8 mouse cellular contexts compared by ENCODE assay signal in genomic region chr11:48853474-48854180, GRCm38 (mm10). TPM values are rescaled to one million over a fixed set of nuclear protein-coding genes. Genes with fewer than 3 reads are reported as not detected.
DNase-seq lines count a peak whose midpoint lies in the region; ATAC-seq and TF ChIP-seq lines count a peak whose summit lies in the region.

No protein-coding gene starts in this region.

- peak; percentile 81 to 88 for DNase-seq in cerebellum, postnatal 4 days (ENCODE audit: low spot score in 2 of 2)
- peak; percentile 87 for DNase-seq in gastrocnemius, adult 2 months
- peak; percentile 89 for DNase-seq in hindbrain, postnatal 0 days (ENCODE audit: low spot score)
- peak; percentile 83 to 99 for DNase-seq in left cerebral cortex, adult 8-10 months (ENCODE audit: low spot score in 2 of 2)
- peak; percentile 98 to 99 for DNase-seq in right cerebral cortex, adult 2 months (ENCODE audit: low spot score in 2 of 2)
- DNase-seq in urinary bladder, postnatal 25 days (ENCODE audit: low spot score) = peak; percentile 87

- no peaks in the 10 kb centered on the region for H3K27me3 ChIP-seq in hindbrain, postnatal 0 days (ENCODE audit: insufficient read depth, low read length)

- peak overlapping the region; percentile 53 for H3K9ac ChIP-seq in hindbrain, postnatal 0 days (replicated peaks; ENCODE audit: low read length)

- peak; percentile 45; the same call in 1 of the 2 replicates for TF ChIP-seq CTCF in gastrocnemius, adult 2 months (IDR thresholded peaks at IDR 0.05)
- peak; percentile 50; the same call in 1 of the 2 replicates for TF ChIP-seq CTCF in hindbrain, postnatal 0 days (IDR thresholded peaks at IDR 0.05; ENCODE audit: low read depth)

- peak; percentile 34 for ATAC-seq in activated CD4-positive, CD25-positive, alpha-beta regulatory T cell, adult 4 months
- ATAC-seq in hindbrain, postnatal 0 days = peak; percentile 60
- peak; percentile 74 for ATAC-seq in megakaryocyte, adult 5-6 weeks (ENCODE audit: poor library complexity, severe bottlenecking)

- intact Hi-C loops in gastrocnemius, adult 2 months (cut with DNase I) = loop anchor here (1.0 to 2.0 kb wide), 2 partner anchors 15 to 35 kb away; no protein-coding TSS in a partner anchor

- peak overlapping the region; percentile 80 for H3K4me2 ChIP-seq in hindbrain, postnatal 0 days (ENCODE audit: low read depth, low read length)

- peak overlapping the region; percentile 88 for H3K27ac ChIP-seq in gastrocnemius, adult 2 months
- H3K27ac ChIP-seq in hindbrain, postnatal 0 days = peak overlapping the region; percentile 76

- peak overlapping the region; percentile 80 for H3K4me3 ChIP-seq in gastrocnemius, adult 2 months
- H3K4me3 ChIP-seq in hindbrain, postnatal 0 days (ENCODE audit: low read length) = peak overlapping the region; percentile 52

- H3K9me3 ChIP-seq in hindbrain, postnatal 0 days (ENCODE audit: low read length) = no peaks in the 10 kb centered on the region

- WGBS in hindbrain, postnatal 0 days = under 1% methylated on average over 31 of the region's 31 CpGs

- no peaks in the 10 kb centered on the region for H3K36me3 ChIP-seq in hindbrain, postnatal 0 days (ENCODE audit: insufficient read depth, low read length)

- H3K4me1 ChIP-seq in hindbrain, postnatal 0 days (ENCODE audit: insufficient read depth, low read length) = peaks cover 7% of the 10 kb centered on the region

RNA-seq across cellular contexts. Expression of gene Irgm1, which starts 17.9 kb away (rescaled TPM):
- 100 to 1,000 TPM; 204 to 218 TPM for polyA plus RNA-seq in activated CD4-positive, CD25-positive, alpha-beta regulatory T cell, adult 4 months (2017; shearing (Covaris generic))
- total RNA-seq in gastrocnemius, adult 2 months (2021) = 10 to 100 TPM; 13.5 to 14.4 TPM
- 5.8 and 6.0 TPM in 2 replicates for total RNA-seq in hindbrain, postnatal 0 days (2014; rRNA removed)
- 6.3 and 8.2 TPM in 2 replicates for polyA plus RNA-seq in hindbrain, postnatal 0 days (2015; fragmentation: Nextera tagmentation; extraction: Ambion mirVana)
- total RNA-seq in left cerebral cortex, adult 8-10 months (2022) = 10 to 100 TPM in 2 of 4 experiments, 1 to 10 TPM in 2; 8.3 to 14.0 (median 10.7) TPM
- 59.0 and 67.2 TPM in 2 replicates for total RNA-seq in megakaryocyte, adult 5-6 weeks (2015)
- 54.1 and 62.0 TPM in 2 replicates for total RNA-seq in megakaryocyte, adult 5-6 weeks (2017)

RNA-seq across cellular contexts. Expression of gene Gm12184, which starts 27.2 kb away (rescaled TPM):
- polyA plus RNA-seq in activated CD4-positive, CD25-positive, alpha-beta regulatory T cell, adult 4 months (2017; shearing (Covaris generic)) = 1 to 10 TPM; 3.0 to 3.1 TPM
- total RNA-seq in gastrocnemius, adult 2 months (2021) = 1 to 10 TPM; 1.5 to 2.2 TPM
- 20.1 and 26.4 TPM in 2 replicates for total RNA-seq in hindbrain, postnatal 0 days (2014; rRNA removed)
- 5.7 and 6.0 TPM in 2 replicates for polyA plus RNA-seq in hindbrain, postnatal 0 days (2015; fragmentation: Nextera tagmentation; extraction: Ambion mirVana)
- 1 to 10 TPM in 1 of 4 experiments, under 1 TPM in 3; 0.38 to 1.8 (median 0.45) TPM for total RNA-seq in left cerebral cortex, adult 8-10 months (2022)
- total RNA-seq in megakaryocyte, adult 5-6 weeks (2015) = 6.1 and 8.5 TPM in 2 replicates
- 4.6 and 12.1 TPM in 2 replicates for total RNA-seq in megakaryocyte, adult 5-6 weeks (2017)

RNA-seq across cellular contexts. Expression of gene Trim7, which starts 27.7 kb away (rescaled TPM):
- 1 to 10 TPM in 1 of 2 experiments, under 1 TPM in 1; 0.52 to 1.1 TPM for polyA plus RNA-seq in activated CD4-positive, CD25-positive, alpha-beta regulatory T cell, adult 4 months (2017; shearing (Covaris generic))
- 10 to 100 TPM; 25.9 to 51.8 TPM for total RNA-seq in gastrocnemius, adult 2 months (2021)
- total RNA-seq in hindbrain, postnatal 0 days (2014; rRNA removed) = 4.0 and 7.7 TPM in 2 replicates
- 3.7 TPM in 2 replicates for polyA plus RNA-seq in hindbrain, postnatal 0 days (2015; fragmentation: Nextera tagmentation; extraction: Ambion mirVana)
- 1 to 10 TPM; 3.4 to 4.5 (median 3.8) TPM for total RNA-seq in left cerebral cortex, adult 8-10 months (2022)
- 0.51 and 0.68 TPM in 2 replicates for total RNA-seq in megakaryocyte, adult 5-6 weeks (2015)
- total RNA-seq in megakaryocyte, adult 5-6 weeks (2017) = 0.18 and 0.57 TPM in 2 replicates

RNA-seq across cellular contexts. Expression of gene Trim41, which starts 36.5 kb away (rescaled TPM):
- polyA plus RNA-seq in activated CD4-positive, CD25-positive, alpha-beta regulatory T cell, adult 4 months (2017; shearing (Covaris generic)) = 1 to 10 TPM; 3.8 to 4.4 TPM
- 10 to 100 TPM; 19.9 to 23.6 TPM for total RNA-seq in gastrocnemius, adult 2 months (2021)
- total RNA-seq in hindbrain, postnatal 0 days (2014; rRNA removed) = 42.1 and 43.3 TPM in 2 replicates
- polyA plus RNA-seq in hindbrain, postnatal 0 days (2015; fragmentation: Nextera tagmentation; extraction: Ambion mirVana) = 5.5 and 7.1 TPM in 2 replicates
- 10 to 100 TPM; 57.7 to 65.7 (median 61.3) TPM for total RNA-seq in left cerebral cortex, adult 8-10 months (2022)
- 11.8 and 13.6 TPM in 2 replicates for total RNA-seq in megakaryocyte, adult 5-6 weeks (2015)
- 39.2 and 43.7 TPM in 2 replicates for total RNA-seq in megakaryocyte, adult 5-6 weeks (2017)

RNA-seq across cellular contexts. Expression of gene Gm5431, which starts 48.4 kb away (rescaled TPM):
- under 1 TPM; 0.37 to 0.66 TPM for polyA plus RNA-seq in activated CD4-positive, CD25-positive, alpha-beta regulatory T cell, adult 4 months (2017; shearing (Covaris generic))
- under 1 TPM; 0.13 to 0.42 TPM for total RNA-seq in gastrocnemius, adult 2 months (2021)
- total RNA-seq in hindbrain, postnatal 0 days (2014; rRNA removed) = 0.10 and 0.18 TPM in 2 replicates
- polyA plus RNA-seq in hindbrain, postnatal 0 days (2015; fragmentation: Nextera tagmentation; extraction: Ambion mirVana) = 0.08 and 0.28 TPM in 2 replicates
- under 1 TPM in 3 of 4 experiments, not detected in 1; 0.17 to 0.86 (median 0.53) TPM for total RNA-seq in left cerebral cortex, adult 8-10 months (2022)
- total RNA-seq in megakaryocyte, adult 5-6 weeks (2015) = 13.1 and 15.9 TPM in 2 replicates
- 12.0 and 15.0 TPM in 2 replicates for total RNA-seq in megakaryocyte, adult 5-6 weeks (2017)

Comparison
In these comparisons a context has a peak if more than half of its experiments do, and no peak if none do; other contexts are left out.
1. Peak in every context shown above with its lines: DNase-seq, ATAC-seq, H3K4me3 ChIP-seq and H3K27ac ChIP-seq.